Mouse (Mus musculus): ENCODE measurements at regions not wholly inside any gene's neighbourhood (a gene's known extent, or its start where the extent isn't known, plus 50 kb on each side); places are given as distances from the start of the nearest gene placed in this dataset.

GRCm38 (mm10) chr4:12836326-12837096 lies 664.7 kb upstream of the Fam92a start:
- TF ChIP-seq POLR2A (IDR thresholded peaks at IDR 0.05; ENCODE audit: low read depth, low read length) (no peak), CTCF (IDR thresholded peaks at IDR 0.05; ENCODE audit: borderline replicate concordance, insufficient read depth, low read length) (no peak)

Data from embryonic fibroblast, embryonic 13.5 days (primary cell).